Mouse (Mus musculus) hindbrain, embryonic 16.5 days (tissue): Measurements from ENCODE around the gene Pnpla2. TPM values are rescaled to one million over a fixed set of nuclear protein-coding genes. Genes with fewer than 3 reads are reported as not detected.

Experiments used
- ATAC-seq: fragments of 200-750 bp; cut with Nextera tagmentation; 2 replicates; pipeline ENCODE4 v1.8.0; 2017; ENCODE audit warnings: moderate TSS enrichment, moderate library complexity
- H3K27ac ChIP-seq: fragments of 300-500 bp; sonication (generic); 2 replicates; pipeline ENCODE4 v1.5.1; 2014; ENCODE audit warnings: low read depth, mild to moderate bottlenecking, control low read depth, low read length, moderate library complexity
- H3K27me3 ChIP-seq: fragments of 300-500 bp; sonication (generic); replicated peaks from 2 replicates; pipeline ENCODE4 v1.6.1; 2014; ENCODE audit warnings: low read length; ENCODE audit not compliant: control insufficient read depth, insufficient read depth
- H3K36me3 ChIP-seq: fragments of 300-500 bp; sonication (generic); 2 replicates; pipeline ENCODE4 v1.6.1; 2014; ENCODE audit warnings: mild to moderate bottlenecking, low read length, moderate library complexity, mixed read lengths; ENCODE audit not compliant: control insufficient read depth, insufficient read depth
- H3K4me1 ChIP-seq: fragments of 300-500 bp; sonication (generic); 2 replicates; pipeline ENCODE4 v1.6.1; 2014; ENCODE audit warnings: low read depth, low read length; ENCODE audit not compliant: control insufficient read depth, insufficient read depth
- H3K4me2 ChIP-seq: fragments of 300-500 bp; sonication (generic); 2 replicates; pipeline ENCODE4 v1.6.1; 2014; ENCODE audit warnings: mild to moderate bottlenecking, low read length, control low read depth, moderate library complexity
- H3K4me3 ChIP-seq: fragments of 300-500 bp; sonication (generic); 2 replicates; pipeline ENCODE4 v1.5.1; 2014; ENCODE audit warnings: mild to moderate bottlenecking, low read length, control low read depth, moderate library complexity
- H3K9ac ChIP-seq: fragments of 300-500 bp; sonication (generic); 2 replicates; pipeline ENCODE4 v1.6.1; 2014; ENCODE audit warnings: low read depth, mild to moderate bottlenecking, control low read depth, low read length, moderate library complexity
- H3K9me3 ChIP-seq: fragments of 300-500 bp; sonication (generic); 2 replicates; pipeline ENCODE4 v1.6.1; 2014; ENCODE audit warnings: mild to moderate bottlenecking, low read length, moderate library complexity; ENCODE audit not compliant: control insufficient read depth
- WGBS: fragments of 180-500 bp; shearing (Covaris S2); extraction: QIAGEN DNeasy Blood & Tissue Kit; methylation state at CpG from one replicate; pipeline ENCODE4 v1.1.7; 2014; 5-methylcytosine and 5-hydroxymethylcytosine counted together
- polyA plus RNA-seq: library from polyadenylated mRNA; unstranded; fragments of >200 nt; fragmentation: Nextera tagmentation; extraction: Ambion mirVana; gene quantifications from 2 replicates; pipeline ENCODE4 v1.2.1, GENCODE M21; 2015

Pnpla2 gene
- polyA plus RNA-seq, 1 experiment from 2014 or later = 20.9 TPM

DNA sequence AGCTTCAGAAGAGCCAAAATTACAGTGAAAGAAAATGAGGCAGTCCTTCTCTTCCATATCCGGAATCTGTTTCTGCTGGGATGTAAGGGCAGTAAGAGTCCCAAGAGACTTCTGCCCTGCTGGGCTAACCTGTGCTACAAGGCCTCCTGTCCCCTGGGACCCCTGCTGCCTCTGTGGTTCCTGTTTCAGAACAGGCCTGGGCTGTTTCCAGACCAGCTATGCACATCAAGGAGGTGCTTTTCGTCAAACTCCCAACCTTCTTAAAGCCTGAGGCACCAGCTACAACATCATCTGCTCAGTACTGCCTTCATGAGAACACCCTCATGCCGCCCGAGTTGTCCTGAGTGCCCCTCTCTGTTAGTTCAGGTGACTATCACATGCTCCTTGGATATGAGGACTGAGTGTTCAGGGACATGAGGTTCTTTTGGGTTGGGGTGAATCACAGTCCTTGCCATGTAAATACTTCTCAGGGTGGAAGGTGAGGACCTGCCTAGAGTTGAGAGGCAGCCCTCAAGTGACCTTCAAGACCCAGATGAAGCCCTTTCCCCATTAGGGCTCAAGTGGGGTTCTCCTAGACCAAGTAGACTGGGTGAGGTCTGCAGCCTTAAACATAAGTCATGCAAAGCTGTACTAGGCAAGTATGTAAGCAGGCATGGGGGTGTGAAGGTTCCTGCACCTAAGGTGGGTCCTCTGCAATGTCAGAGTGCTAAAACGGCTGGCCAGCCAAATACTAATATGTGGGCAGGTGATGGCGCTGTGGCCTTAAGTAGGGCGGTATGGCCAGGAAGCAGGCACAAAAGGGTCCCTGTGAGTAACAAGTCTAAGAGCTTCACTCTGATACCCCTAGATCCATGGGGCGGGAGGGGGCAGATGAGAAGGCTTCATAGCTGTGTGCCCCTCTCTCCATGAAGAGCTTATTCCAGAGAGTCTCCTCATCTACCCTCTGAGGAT is 37.0 kb upstream of the Pnpla2 start:
- no peak for ATAC-seq
- H3K36me3 ChIP-seq = no peaks in the 10 kb centered on the region
- WGBS = 74% methylated on average over 8 of the region's 8 CpGs
- no peak overlapping the region for H3K27ac ChIP-seq
- no peak overlapping the region for H3K4me2 ChIP-seq
- H3K4me3 ChIP-seq = no peak overlapping the region
- no peak overlapping the region for H3K9ac ChIP-seq
- H3K27me3 ChIP-seq = no peaks in the 10 kb centered on the region
- H3K9me3 ChIP-seq = no peaks in the 10 kb centered on the region
- peaks cover 7% of the 10 kb centered on the region for H3K4me1 ChIP-seq

DNA sequence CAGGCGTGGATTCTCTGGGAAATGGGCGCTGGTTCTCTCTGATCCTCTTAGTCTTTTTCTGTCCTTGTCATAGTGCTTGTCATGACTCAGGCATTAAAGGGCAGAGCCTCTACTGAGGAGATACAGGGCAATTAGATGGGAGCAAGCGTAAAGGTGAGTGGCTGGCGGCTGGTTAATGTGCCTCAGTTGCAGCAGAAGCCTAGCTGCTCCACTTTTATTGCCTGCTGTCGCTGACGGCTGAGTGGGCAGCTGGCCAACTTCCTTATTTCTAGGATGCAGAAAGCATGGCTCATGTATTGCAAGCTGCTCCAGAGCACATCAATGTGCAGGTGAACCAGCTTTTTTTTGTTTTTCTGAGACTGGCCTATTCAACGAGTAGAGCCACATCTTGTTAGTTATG is 36.0 kb upstream of the Pnpla2 start:
- Histone ChIP-seq H3K9me3 (no peaks in the 10 kb centered on the region), H3K4me3 (no peak overlapping the region), H3K4me2 (no peak overlapping the region), H3K4me1 (0 out of 2 replicates have a peak, but pooled peaks cover 4% of the 10 kb centered on the region), H3K27ac (no peak overlapping the region), H3K27me3 (no peaks in the 10 kb centered on the region), H3K36me3 (no peaks in the 10 kb centered on the region), H3K9ac (no peak overlapping the region)
- ATAC-seq = no peak
- WGBS = 68% methylated on average over 7 of the region's 7 CpGs

DNA sequence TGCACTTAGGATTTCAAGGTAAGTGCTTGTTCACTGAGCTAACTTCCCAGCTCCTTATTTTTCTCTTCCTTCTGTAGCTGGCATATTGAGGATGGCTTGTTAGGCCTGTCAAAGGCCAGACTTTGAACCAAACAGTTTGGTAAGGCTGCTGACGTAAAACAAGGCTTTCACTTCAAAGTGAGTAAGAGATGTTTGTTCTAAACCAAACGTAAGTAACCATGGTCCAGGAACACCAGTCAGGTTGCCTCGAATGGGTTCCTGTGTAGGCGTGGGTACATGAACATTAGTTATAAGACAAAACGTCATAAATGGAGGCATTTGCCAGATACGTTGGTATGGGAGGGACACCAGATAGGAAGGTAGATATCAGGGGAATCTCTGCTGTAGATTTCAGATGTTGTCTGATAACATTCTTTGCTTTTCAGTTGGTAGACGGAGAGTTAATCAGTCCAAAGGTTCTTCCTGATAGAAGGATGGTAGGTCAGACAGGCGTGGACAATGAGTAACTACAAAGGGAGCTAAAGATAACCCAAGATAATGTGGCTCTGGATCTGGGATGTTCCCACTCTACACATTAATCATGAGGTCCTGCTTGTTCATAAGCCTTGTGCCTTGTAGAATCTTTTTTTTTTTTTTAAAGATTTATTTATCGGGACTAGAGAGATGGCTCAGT is 34.8 kb upstream of the Pnpla2 start:
- Histone ChIP-seq H3K9ac (no peak overlapping the region), H3K27ac (no peak overlapping the region)
- ATAC-seq = no peak

DNA sequence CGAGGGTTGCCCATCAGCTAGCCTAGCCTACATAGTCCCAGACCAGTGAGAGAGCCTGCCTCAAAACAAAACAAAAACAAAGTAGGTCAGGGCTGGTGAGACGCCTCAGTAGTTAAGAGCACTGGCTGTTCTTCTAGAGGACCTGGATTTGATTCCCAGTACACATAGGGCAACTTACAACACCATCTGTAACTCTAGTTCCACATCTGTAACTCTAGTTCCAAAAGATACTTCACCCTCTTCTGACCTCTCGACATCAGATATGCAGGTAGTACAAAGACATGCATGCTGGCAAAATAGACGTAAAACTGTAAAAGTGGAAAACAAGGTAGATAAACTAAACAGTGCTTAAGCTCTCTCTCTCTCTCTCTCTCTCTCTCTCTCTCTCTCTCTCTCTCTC is 31.2 kb upstream of the Pnpla2 start:
- no peak overlapping the region for H3K9ac ChIP-seq
- ATAC-seq = no peak
- no peak overlapping the region for H3K27ac ChIP-seq
- H3K27me3 ChIP-seq = no peaks in the 10 kb centered on the region
- H3K4me2 ChIP-seq = no peak overlapping the region
- peaks cover 8% of the 10 kb centered on the region; the same call in 1 of the 2 replicates for H3K36me3 ChIP-seq
- H3K4me3 ChIP-seq = no peak overlapping the region
- H3K4me1 ChIP-seq = peaks cover 6% of the 10 kb centered on the region
- 72% methylated on average over 4 of the region's 4 CpGs for WGBS
- no peaks in the 10 kb centered on the region for H3K9me3 ChIP-seq

More for the DNA sequence above, 34.8 kb upstream of the Pnpla2 start:
- no peaks in the 10 kb centered on the region for H3K27me3 ChIP-seq
- no peaks in the 10 kb centered on the region for H3K9me3 ChIP-seq
- H3K4me2 ChIP-seq = no peak overlapping the region
- 88% methylated on average over 9 of the region's 9 CpGs for WGBS
- no peak overlapping the region for H3K4me3 ChIP-seq
- no peaks in the 10 kb centered on the region for H3K4me1 ChIP-seq
- no peaks in the 10 kb centered on the region for H3K36me3 ChIP-seq

DNA sequence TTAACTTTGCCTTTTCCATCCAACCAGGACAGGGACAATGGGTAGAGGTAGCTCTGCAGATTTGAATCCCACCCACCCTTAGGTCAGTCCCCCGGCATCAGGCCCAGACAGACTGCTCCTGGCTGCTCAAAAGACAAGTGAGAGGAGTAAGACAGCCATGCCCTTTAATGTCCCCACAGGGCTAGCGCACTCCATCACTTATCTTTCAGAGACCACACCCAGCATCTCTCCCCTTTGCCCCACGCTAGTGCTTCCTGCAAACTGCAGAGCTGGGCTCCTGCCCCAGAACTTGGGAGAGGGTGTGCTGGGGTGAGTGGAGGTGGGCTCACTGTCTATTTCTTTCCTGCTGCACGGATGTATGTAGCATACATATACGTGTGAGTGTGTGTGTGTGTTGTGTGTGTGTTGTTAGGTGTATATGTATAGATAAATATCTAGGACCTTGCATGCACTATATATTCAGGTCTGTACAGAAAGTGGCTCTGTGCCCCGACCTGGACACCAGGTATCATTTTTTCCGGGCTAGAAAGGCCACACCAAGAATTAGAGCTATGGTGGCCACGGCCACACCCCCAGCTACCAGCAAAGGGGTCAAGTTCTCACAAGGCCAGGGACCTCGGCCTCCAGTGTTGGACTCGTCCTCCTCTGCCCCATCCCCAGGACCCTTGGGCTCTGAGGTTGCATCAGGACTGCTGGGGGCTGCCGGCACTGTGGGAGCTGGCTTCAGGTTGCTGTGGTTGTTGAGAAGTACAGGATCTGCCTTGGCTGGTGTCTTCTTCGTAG is 27.9 kb upstream of the Pnpla2 start:
- Histone ChIP-seq H3K4me1 (peaks cover 13% of the 10 kb centered on the region), H3K27ac (no peak overlapping the region), H3K9ac (no peak overlapping the region), H3K4me3 (no peak overlapping the region), H3K27me3 (no peaks in the 10 kb centered on the region), H3K36me3 (peaks cover 21% of the 10 kb centered on the region), H3K9me3 (no peaks in the 10 kb centered on the region), H3K4me2 (no peak overlapping the region)
- 87% methylated on average over 12 of the region's 12 CpGs for WGBS
- no peak for ATAC-seq

DNA sequence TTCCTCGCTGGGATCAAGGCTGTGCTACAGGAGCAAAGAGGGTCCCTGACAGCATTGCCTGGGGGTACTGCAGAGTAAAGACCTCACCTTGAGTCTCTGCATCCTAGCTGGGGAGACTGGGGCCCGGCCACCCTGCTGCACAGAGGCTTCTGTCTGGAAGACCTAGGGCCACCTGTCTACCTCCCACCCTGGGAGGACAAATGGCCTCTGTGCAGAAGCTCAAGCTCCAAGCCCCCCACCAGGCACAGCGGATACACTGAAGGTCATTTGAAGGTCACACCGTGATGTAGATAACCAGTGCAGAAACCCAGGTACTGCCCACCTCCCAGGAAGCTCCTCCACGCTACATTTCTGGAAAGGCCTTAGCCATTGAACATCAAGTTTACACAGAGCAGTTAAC is 26.3 kb upstream of the Pnpla2 start:
- Histone ChIP-seq H3K27ac (peak overlapping the region; percentile 78), H3K4me3 (peak overlapping the region; percentile 61), H3K36me3 (peaks cover 31% of the 10 kb centered on the region), H3K9ac (peak overlapping the region; percentile 82), H3K4me1 (peaks cover 20% of the 10 kb centered on the region), H3K9me3 (no peaks in the 10 kb centered on the region), H3K4me2 (peak overlapping the region; percentile 79), H3K27me3 (no peaks in the 10 kb centered on the region)
- WGBS = 57% methylated on average over 5 of the region's 5 CpGs
- ATAC-seq = no peak

DNA sequence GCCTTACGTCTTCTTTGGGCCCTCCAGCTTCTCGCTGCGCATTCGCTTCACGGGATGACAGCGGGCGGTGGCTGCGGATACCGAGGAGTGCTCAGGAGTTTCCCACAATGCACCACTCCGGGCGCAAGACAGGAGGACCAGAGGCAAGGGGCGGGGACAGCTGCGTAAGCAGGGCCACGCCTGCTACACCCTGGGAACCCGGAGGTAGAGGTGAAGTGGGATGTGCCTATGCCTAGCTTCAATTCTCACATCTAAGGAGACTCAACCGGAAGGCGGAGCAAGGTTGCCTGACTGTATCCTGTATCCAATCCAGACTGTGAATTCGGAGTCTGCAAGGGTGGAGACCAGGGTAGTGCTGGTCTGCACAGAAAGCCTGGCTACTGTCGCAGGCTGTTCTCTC is 25.7 kb upstream of the Pnpla2 start, which contains the start of gene Cend1:
Gene Cend1, minus strand, starts transcription at position 182 of the 400 bp plus-strand sequence.
- peak within 1 kb of the TSS; percentile 79 for H3K4me2 ChIP-seq
- peaks cover 31% of the 10 kb centered on the region for H3K36me3 ChIP-seq
- H3K27me3 ChIP-seq = no peaks in the 10 kb centered on the region
- H3K4me3 ChIP-seq = peak within 1 kb of the TSS; percentile 61
- peak; percentile 89 for ATAC-seq
- 4% methylated on average over 19 of the region's 19 CpGs for WGBS
- no peaks in the 10 kb centered on the region for H3K9me3 ChIP-seq
- peaks cover 26% of the 10 kb centered on the region for H3K4me1 ChIP-seq
- peak within 1 kb of the TSS; percentile 82 for H3K9ac ChIP-seq
- peak within 1 kb of the TSS; percentile 78 for H3K27ac ChIP-seq

DNA sequence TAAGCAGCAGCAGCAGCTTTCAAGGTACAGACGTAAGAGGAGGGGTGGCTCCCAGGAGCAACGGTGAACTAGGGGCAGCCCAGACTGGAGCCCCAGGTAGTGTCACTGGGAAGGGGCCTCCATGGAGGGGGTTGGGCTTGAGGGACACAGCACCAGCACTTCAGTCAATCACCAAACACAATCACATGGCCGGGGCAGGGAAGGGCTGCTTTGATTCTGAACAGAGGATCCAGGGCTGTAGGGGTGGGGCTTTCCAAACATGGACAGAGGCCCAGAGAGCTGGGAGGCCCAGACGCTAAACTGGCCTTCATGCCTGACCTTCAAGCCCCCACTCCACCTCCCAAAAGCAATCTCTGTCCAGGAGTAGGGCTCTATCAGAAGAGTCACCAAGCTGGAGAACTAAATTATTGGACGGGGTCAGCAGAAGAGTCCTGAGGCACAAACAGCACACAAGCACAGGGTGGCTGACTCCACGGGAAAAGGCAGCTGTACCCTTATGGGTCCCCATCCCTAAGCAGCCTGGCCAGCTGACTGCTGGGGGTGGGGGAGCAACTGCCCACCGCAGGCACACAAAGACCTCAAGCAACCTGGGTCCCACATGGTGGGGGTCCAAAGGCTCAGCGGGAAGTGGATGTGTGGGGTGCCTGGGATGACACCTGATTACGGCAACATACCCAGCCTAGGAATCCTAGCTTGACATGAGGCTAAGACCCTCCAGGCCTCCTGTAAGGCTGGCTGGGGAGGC is 25.0 kb upstream of the Pnpla2 start:
- Histone ChIP-seq H3K9me3 (no peaks in the 10 kb centered on the region), H3K9ac (no peak overlapping the region), H3K27ac (peak overlapping the region; percentile 57), H3K27me3 (no peaks in the 10 kb centered on the region), H3K36me3 (peaks cover 31% of the 10 kb centered on the region), H3K4me3 (no peak overlapping the region; the same call in 1 of the 2 replicates), H3K4me1 (peaks cover 27% of the 10 kb centered on the region), H3K4me2 (peak overlapping the region; percentile 79)
- WGBS = 62% methylated on average over 9 of the region's 9 CpGs
- ATAC-seq = no peak
